Mouse (Mus musculus) heart, postnatal 0 days (tissue): ENCODE measurements at regions not wholly inside any gene's neighbourhood (a gene's known extent, or its start where the extent isn't known, plus 50 kb on each side); places are given as distances from the start of the nearest gene placed in this dataset.

Experiments
- CTCF ChIP-seq: IDR thresholded peaks from 2 replicates; pipeline ENCODE4 v1.5.1; 2016; ENCODE audit warnings: antibody characterized with exemption, control low read depth, low read depth
- EP300 ChIP-seq: IDR thresholded peaks from 2 replicates; pipeline ENCODE4 v1.6.1; 2016; ENCODE audit warnings: antibody characterized with exemption, low read depth

- TF ChIP-seq CTCF (no peak), EP300 (no peak)
These were observed 486.0 kb upstream of the Dmac1 start for GRCm38 (mm10) chr4:75764141-75764540.
